Mouse (Mus musculus): Measurements from ENCODE around the gene Cyp4f18.
A peak's percentile ranks its signal among the peaks of the same experiment; 100 is the strongest.
"Not testable (repeated sequence)": the region's sequence is repeated elsewhere in the genome, so short reads cannot be mapped to it uniquely, and the experiment has no call there.

Gene Cyp4f18

GRCm38 (mm10) chr8:72009473-72009872 is at the start of gene Cyp4f18:
Gene Cyp4f18 (minus strand): TSS chr8:72009626.
- no peak for DNase-seq (ENCODE audit: inconsistent ontology term)

GRCm38 (mm10) chr8:72057643-72058042 is 48.2 kb upstream of the Cyp4f18 start:
- not testable (repeated sequence) for DNase-seq (ENCODE audit: inconsistent ontology term)

- not testable (repeated sequence) for DNase-seq (ENCODE audit: inconsistent ontology term)
Measured at GRCm38 (mm10) chr8:72054633-72055032, 45.2 kb upstream of the Cyp4f18 start.

- DNase-seq (ENCODE audit: inconsistent ontology term), result no peak
Measured at GRCm38 (mm10) chr8:72042493-72042892, 33.1 kb upstream of the Cyp4f18 start.

- not testable (repeated sequence) for DNase-seq (ENCODE audit: inconsistent ontology term)
Measured at GRCm38 (mm10) chr8:72040918-72041317, 31.5 kb upstream of the Cyp4f18 start, which contains the start of gene Olfr372. Gene Olfr372 (plus strand): TSS chr8:72041218.

GRCm38 (mm10) chr8:72032926-72033325 is 23.5 kb upstream of the Cyp4f18 start:
- DNase-seq (ENCODE audit: inconsistent ontology term), result peak; percentile 72

- not testable (repeated sequence) for DNase-seq (ENCODE audit: inconsistent ontology term)
Measured at GRCm38 (mm10) chr8:72024886-72025285, 15.5 kb upstream of the Cyp4f18 start.

- DNase-seq (ENCODE audit: inconsistent ontology term), result no peak
Measured at GRCm38 (mm10) chr8:72019816-72020215, 10.4 kb upstream of the Cyp4f18 start.

- not testable (repeated sequence) for DNase-seq (ENCODE audit: inconsistent ontology term)
Measured at GRCm38 (mm10) chr8:72019022-72019421, 9.6 kb upstream of the Cyp4f18 start.

GRCm38 (mm10) chr8:72018141-72018540 is 8.7 kb upstream of the Cyp4f18 start:
- DNase-seq (ENCODE audit: inconsistent ontology term), result peak; percentile 46

- not testable (repeated sequence) for DNase-seq (ENCODE audit: inconsistent ontology term)
Measured at GRCm38 (mm10) chr8:72017339-72017738, 7.9 kb upstream of the Cyp4f18 start.

GRCm38 (mm10) chr8:72013506-72014228 is 4.2 kb upstream of the Cyp4f18 start:
- DNase-seq (ENCODE audit: inconsistent ontology term), result not testable (repeated sequence)

GRCm38 (mm10) chr8:72008134-72008641 is 1.2 kb downstream of the Cyp4f18 start:
- no peak for DNase-seq (ENCODE audit: inconsistent ontology term)

- no peak for DNase-seq (ENCODE audit: inconsistent ontology term)
Measured at GRCm38 (mm10) chr8:72006763-72007162, 2.7 kb downstream of the Cyp4f18 start.

- peak; percentile 70 for DNase-seq (ENCODE audit: inconsistent ontology term)
Measured at GRCm38 (mm10) chr8:72005912-72006311, 3.5 kb downstream of the Cyp4f18 start.

- DNase-seq (ENCODE audit: inconsistent ontology term), result no peak
Measured at GRCm38 (mm10) chr8:72002942-72003341, 6.5 kb downstream of the Cyp4f18 start.

- DNase-seq (ENCODE audit: inconsistent ontology term), result no peak
Measured at GRCm38 (mm10) chr8:72000223-72000622, 9.2 kb downstream of the Cyp4f18 start.

- no peak for DNase-seq (ENCODE audit: inconsistent ontology term)
Measured at GRCm38 (mm10) chr8:71999434-71999833, 10.0 kb downstream of the Cyp4f18 start.

- no peak for DNase-seq (ENCODE audit: inconsistent ontology term)
Measured at GRCm38 (mm10) chr8:71988867-71989599, 20.4 kb downstream of the Cyp4f18 start.

GRCm38 (mm10) chr8:71988110-71988866 is 21.1 kb downstream of the Cyp4f18 start:
- peak; percentile 43 for DNase-seq (ENCODE audit: inconsistent ontology term)

- DNase-seq (ENCODE audit: inconsistent ontology term), result peak; percentile 38
Measured at GRCm38 (mm10) chr8:71984601-71985000, 24.8 kb downstream of the Cyp4f18 start.

- no peak for DNase-seq (ENCODE audit: inconsistent ontology term)
Measured at GRCm38 (mm10) chr8:71981456-71981855, 28.0 kb downstream of the Cyp4f18 start.

All from Muller cell, postnatal 12 days (primary cell).